Mouse (Mus musculus): ENCODE data around the gene Ift22.

The Ift22 gene

GRCm38 (mm10) chr5:136907991-136908857 lies at the start of gene Ift22:
TSS of gene Ift22 (plus strand) at chr5:136908150.
- peak; percentile 90 to 94 for DNase-seq (ENCODE audit: low spot score in 2 of 2)

- DNase-seq (ENCODE audit: low spot score in 2 of 2), result no peak
These were observed 46.6 kb upstream of the Ift22 start for GRCm38 (mm10) chr5:136861191-136861940.

- DNase-seq (ENCODE audit: low spot score in 2 of 2), result no peak
These were observed 45.1 kb upstream of the Ift22 start for GRCm38 (mm10) chr5:136862806-136863205.

- DNase-seq (ENCODE audit: low spot score in 2 of 2), result no peak
These were observed 44.7 kb upstream of the Ift22 start for GRCm38 (mm10) chr5:136863276-136863675.

GRCm38 (mm10) chr5:136863961-136864674 lies 43.8 kb upstream of the Ift22 start:
- DNase-seq (ENCODE audit: low spot score in 2 of 2), result no peak

GRCm38 (mm10) chr5:136867706-136868105 lies 40.2 kb upstream of the Ift22 start:
- DNase-seq (ENCODE audit: low spot score in 2 of 2), result no peak

GRCm38 (mm10) chr5:136869451-136870114 lies 38.4 kb upstream of the Ift22 start:
- DNase-seq (ENCODE audit: low spot score in 2 of 2), result no peak

- no peak for DNase-seq (ENCODE audit: low spot score in 2 of 2)
These were observed 35.5 kb upstream of the Ift22 start for GRCm38 (mm10) chr5:136872417-136872816.

- DNase-seq (ENCODE audit: low spot score in 2 of 2), result no peak
These were observed 33.7 kb upstream of the Ift22 start for GRCm38 (mm10) chr5:136874271-136874670.

GRCm38 (mm10) chr5:136880101-136880500 lies 27.8 kb upstream of the Ift22 start:
- no peak for DNase-seq (ENCODE audit: low spot score in 2 of 2)

- peak; percentile 79 to 84 for DNase-seq (ENCODE audit: low spot score in 2 of 2)
These were observed 26.5 kb upstream of the Ift22 start for GRCm38 (mm10) chr5:136881380-136882009.

- DNase-seq (ENCODE audit: low spot score in 2 of 2), result no peak
These were observed 25.7 kb upstream of the Ift22 start for GRCm38 (mm10) chr5:136882055-136882787.

GRCm38 (mm10) chr5:136882788-136883439 lies 25.0 kb upstream of the Ift22 start, which contains the start of gene Col26a1:
TSS of gene Col26a1 (minus strand) at chr5:136883209.
- peak in 1 of 2 experiments; percentile 13 for DNase-seq (ENCODE audit: low spot score in 2 of 2)

GRCm38 (mm10) chr5:136886957-136887356 lies 21.0 kb upstream of the Ift22 start:
- no peak for DNase-seq (ENCODE audit: low spot score in 2 of 2)

- DNase-seq (ENCODE audit: low spot score in 2 of 2), result no peak
These were observed 19.2 kb upstream of the Ift22 start for GRCm38 (mm10) chr5:136888539-136889355.

GRCm38 (mm10) chr5:136894840-136895528 lies 13.0 kb upstream of the Ift22 start:
- no peak for DNase-seq (ENCODE audit: low spot score in 2 of 2)

GRCm38 (mm10) chr5:136895529-136895963 lies 12.4 kb upstream of the Ift22 start:
- DNase-seq (ENCODE audit: low spot score in 2 of 2), result no peak

GRCm38 (mm10) chr5:136904621-136905020 lies 3.3 kb upstream of the Ift22 start:
- DNase-seq (ENCODE audit: low spot score in 2 of 2), result no peak
